8 mouse cellular contexts compared by ENCODE assay signal in the genomic region with DNA sequence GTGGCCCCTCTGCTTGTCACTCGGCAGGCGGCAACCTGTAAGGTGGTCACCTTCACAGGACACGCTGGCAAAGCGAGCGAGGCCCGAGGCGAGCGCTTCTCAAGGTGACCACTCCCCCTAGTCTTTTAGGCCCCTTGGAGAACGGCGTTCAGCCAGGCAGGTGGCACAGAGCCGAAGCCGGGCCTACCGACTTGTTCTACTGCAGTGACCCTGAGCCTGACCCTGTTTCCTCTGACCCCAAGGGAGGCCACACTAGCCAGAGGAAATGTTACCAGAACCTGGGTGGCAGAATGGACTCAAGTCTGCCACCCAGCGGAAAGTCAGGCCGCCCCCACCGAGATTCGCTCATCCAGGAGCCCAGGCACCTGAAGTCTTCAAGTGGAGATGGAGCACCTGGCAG.
DNase-seq lines count a peak whose midpoint lies in the region; ATAC-seq and TF ChIP-seq lines count a peak whose summit lies in the region.

No protein-coding gene starts in this region.

- peak overlapping the region; percentile 30 for H3K4me3 ChIP-seq in forebrain, embryonic 10.5 days
- H3K4me3 ChIP-seq in hindbrain, embryonic 16.5 days (ENCODE audit: low read length): peak overlapping the region; percentile 6; the same call in 1 of the 2 replicates
- no peak overlapping the region for H3K4me3 ChIP-seq in liver, adult 2 months (ENCODE audit: insufficient read depth, low read depth, low read length)

- peaks cover 52% of the 10 kb centered on the region for H3K4me1 ChIP-seq in forebrain, embryonic 10.5 days
- peaks cover 24% of the 10 kb centered on the region for H3K4me1 ChIP-seq in hindbrain, embryonic 16.5 days (ENCODE audit: control insufficient read depth, insufficient read depth, low read depth, low read length)
- 0 out of 2 replicates have a peak, but pooled peaks cover 2% of the 10 kb centered on the region for H3K4me1 ChIP-seq in liver, adult 2 months (ENCODE audit: control insufficient read depth, insufficient read depth, low read length)

- H3K27me3 ChIP-seq in forebrain, embryonic 10.5 days (ENCODE audit: poor library complexity, severe bottlenecking): peaks cover 70% of the 10 kb centered on the region
- H3K27me3 ChIP-seq in hindbrain, embryonic 16.5 days (replicated peaks; ENCODE audit: control insufficient read depth, insufficient read depth, low read length): no peaks in the 10 kb centered on the region
- H3K27me3 ChIP-seq in liver, adult 2 months (ENCODE audit: control insufficient read depth, insufficient read depth, low read length): no peaks in the 10 kb centered on the region

- no peaks in the 10 kb centered on the region for H3K79me2 ChIP-seq in liver, adult 2 months (ENCODE audit: control insufficient read depth, insufficient read depth, low read length)

- no peaks in the 10 kb centered on the region for H3K36me3 ChIP-seq in forebrain, embryonic 10.5 days (replicated peaks)
- H3K36me3 ChIP-seq in hindbrain, embryonic 16.5 days (ENCODE audit: control insufficient read depth, insufficient read depth, low read length): no peaks in the 10 kb centered on the region
- no peaks in the 10 kb centered on the region for H3K36me3 ChIP-seq in liver, adult 2 months (ENCODE audit: control insufficient read depth, insufficient read depth, low read length)

- H3K27ac ChIP-seq in forebrain, embryonic 10.5 days: 0 out of 2 replicates have a peak overlapping the region, but pooled peaks have one; percentile 16
- H3K27ac ChIP-seq in hindbrain, embryonic 16.5 days (ENCODE audit: low read depth, low read length): peak overlapping the region; percentile 48; the same call in 1 of the 2 replicates
- no peak overlapping the region for H3K27ac ChIP-seq in liver, adult 2 months (replicated peaks; ENCODE audit: insufficient read depth, low read depth, low read length)

- peak overlapping the region; percentile 35; the same call in 1 of the 2 replicates for H3K9ac ChIP-seq in hindbrain, embryonic 16.5 days (ENCODE audit: low read depth, low read length)
- H3K9ac ChIP-seq in liver, adult 2 months (ENCODE audit: low read depth, low read length): no peak overlapping the region

- peak; percentile 74 for TF ChIP-seq CTCF in liver, adult 2 months (IDR thresholded peaks at IDR 0.05; ENCODE audit: low read depth, low read length)

- peak overlapping the region; percentile 37 for H3K4me2 ChIP-seq in hindbrain, embryonic 16.5 days (ENCODE audit: low read length)

- WGBS in forebrain, embryonic 10.5 days: 5% methylated on average over 17 of the region's 17 CpGs
- WGBS in hindbrain, embryonic 16.5 days: 10% methylated on average over 17 of the region's 17 CpGs
- WGBS in liver, adult 2 months: 24% methylated on average over 17 of the region's 17 CpGs

- TF ChIP-seq POLR2A in liver, adult 2 months (IDR thresholded peaks at IDR 0.05; ENCODE audit: extremely low read depth, insufficient read depth, low read length): no peak

- ATAC-seq in hindbrain, embryonic 16.5 days: no peak

- peak; percentile 37 to 47 for DNase-seq in layer of hippocampus, postnatal 10 days (ENCODE audit: low spot score in 2 of 2)
- DNase-seq in layer of hippocampus, adult 9-11 months: no peak
- peak; percentile 42 for DNase-seq in adrenal gland, postnatal 25 days
- DNase-seq in forebrain, embryonic 10.5 days (ENCODE audit: extremely low spot score, low spot score): peak; percentile 37
- DNase-seq in liver, adult 2 months (ENCODE audit: extremely low read depth, low read depth, low spot score): peak; percentile 48
- DNase-seq in retina, postnatal 1 day: peak; percentile 58
- no peak for DNase-seq in frontal cortex, postnatal 14 days (ENCODE audit: low spot score in 2 of 2)

- no peaks in the 10 kb centered on the region for H3K9me3 ChIP-seq in forebrain, embryonic 10.5 days
- H3K9me3 ChIP-seq in hindbrain, embryonic 16.5 days (ENCODE audit: control insufficient read depth, low read length): no peaks in the 10 kb centered on the region

Comparison
In these comparisons a context has a peak if more than half of its experiments do, and no peak if none do; other contexts are left out.
1. DNase-seq: peak in layer of hippocampus, postnatal 10 days (2 of 2), adrenal gland, postnatal 25 days (single experiment), forebrain, embryonic 10.5 days (single experiment), liver, adult 2 months (single experiment) and retina, postnatal 1 day (single experiment); none in layer of hippocampus, adult 9-11 months (single experiment) and frontal cortex, postnatal 14 days (0 of 2).